Mouse (Mus musculus) left cerebral cortex, adult 18-20 months (tissue): ENCODE results near the gene Ipo11. TPM values are rescaled to one million over a fixed set of nuclear protein-coding genes. Genes with fewer than 3 reads are reported as not detected.
"Not testable (repeated sequence)": the region's sequence is repeated elsewhere in the genome, so short reads cannot be mapped to it uniquely, and the experiment has no call there.

Experiments used
- DNase-seq, 2 experiments: peaks; one replicate each; pipeline ENCODE4 v3.0.0; 2021 to 2022; ENCODE audit warnings: low spot score in 2 of 2, mixed read lengths in 1 of 2
- total RNA-seq, 2 experiments: library from RNA; stranded (reverse); gene quantifications; 2 replicates each; pipeline ENCODE4 v1.2.3; 2021

Gene Ipo11
- total RNA-seq, 2 experiments from 2014 or later, result 57.0 to 63.5 TPM

DNA sequence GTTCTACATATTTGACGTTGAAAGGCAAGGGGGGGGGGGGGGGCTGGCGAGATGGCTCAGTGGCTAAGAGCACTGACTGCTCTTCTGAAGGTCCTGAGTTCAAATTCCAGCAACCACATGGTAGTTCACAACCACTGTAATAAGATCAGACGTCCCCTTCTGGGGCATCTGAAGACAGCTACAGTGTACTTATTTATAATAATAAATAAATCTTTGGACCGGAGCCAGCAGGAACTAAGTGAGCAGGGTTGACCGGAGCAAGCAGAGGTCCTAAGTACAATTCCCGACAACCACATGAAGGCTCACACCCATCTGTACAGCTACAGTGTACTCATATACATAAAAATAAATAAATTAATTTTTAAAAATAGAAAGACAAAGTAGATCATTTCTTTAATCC, 31.6 kb downstream of the Ipo11 start:
- not testable (repeated sequence) for DNase-seq

DNA sequence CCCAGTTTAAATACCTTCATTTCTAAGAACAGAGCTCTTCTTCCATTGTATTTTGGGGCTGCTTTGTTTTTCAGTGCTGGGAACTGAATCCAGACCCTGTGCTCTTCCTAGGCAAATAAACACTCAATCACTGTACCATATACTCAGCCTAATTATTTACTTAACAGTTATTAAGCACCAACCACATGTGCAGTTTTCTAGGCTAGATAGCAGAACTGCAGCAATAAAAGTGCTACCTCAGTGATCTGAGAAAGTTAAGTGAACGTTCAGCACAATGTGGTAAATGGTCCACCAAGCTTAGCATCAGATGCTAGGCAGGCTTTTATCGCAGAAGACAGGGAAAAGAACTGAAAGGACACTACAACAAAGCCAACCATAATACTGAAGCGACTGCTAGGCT, 32.1 kb downstream of the Ipo11 start:
- DNase-seq, result no peak

DNA sequence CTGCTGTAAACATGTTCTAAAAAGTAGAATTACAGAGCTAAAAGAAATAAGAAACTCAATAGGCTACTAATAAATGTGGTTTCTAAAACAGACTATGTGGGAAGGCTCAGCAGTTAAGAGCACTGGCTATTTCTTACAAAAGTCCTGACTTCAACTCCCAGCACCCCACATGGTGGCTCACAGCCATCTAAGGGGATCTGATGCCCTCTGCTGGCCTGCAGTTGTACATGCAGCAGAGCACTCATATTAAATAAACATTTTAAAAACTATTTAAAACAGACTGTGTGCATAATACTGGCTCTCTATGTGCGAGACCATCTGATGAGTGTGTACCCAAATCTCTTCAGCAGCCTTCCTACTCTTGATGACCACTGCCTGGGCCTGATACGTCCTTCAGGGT, 42.5 kb downstream of the Ipo11 start:
- no peak for DNase-seq

DNA sequence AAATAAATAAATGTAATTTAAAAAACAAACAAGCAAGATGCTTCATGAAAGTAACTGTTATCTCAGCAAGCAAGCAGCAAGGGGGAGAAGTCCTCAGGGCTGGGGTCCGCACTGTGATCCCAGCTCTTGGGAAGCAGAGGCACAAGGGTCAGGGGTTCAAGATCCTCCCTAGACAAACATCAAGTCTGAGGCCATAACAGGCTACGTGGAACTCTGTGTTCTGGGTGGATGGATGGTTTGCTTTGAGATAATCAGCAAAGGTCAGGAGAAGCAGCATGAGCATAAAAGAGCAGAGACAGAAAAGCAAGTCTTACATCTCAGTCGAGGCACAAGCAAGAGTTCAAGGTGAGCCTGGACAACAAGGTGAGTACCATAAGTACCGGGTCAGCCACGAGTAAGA, 43.1 kb downstream of the Ipo11 start:
- no peak for DNase-seq

DNA sequence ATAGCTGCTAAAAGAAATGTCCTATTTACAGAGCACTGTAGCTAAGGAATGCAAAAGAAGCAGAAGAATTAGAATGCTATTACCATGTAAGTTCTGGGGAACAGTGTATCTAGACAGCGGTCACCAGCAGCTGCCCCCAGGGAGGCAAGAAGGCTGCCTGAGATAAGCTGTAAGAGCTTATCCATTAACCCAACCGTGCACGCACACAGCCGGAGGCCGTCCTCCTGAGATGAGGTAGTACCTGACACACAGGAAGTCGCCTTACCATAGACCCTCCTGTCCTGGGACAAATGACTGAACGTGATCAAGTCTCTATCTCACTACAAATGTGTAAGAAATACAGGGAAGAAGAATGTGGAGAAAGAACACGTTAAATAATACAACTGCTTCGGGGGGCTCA, 43.6 kb downstream of the Ipo11 start:
- DNase-seq, result no peak

DNA sequence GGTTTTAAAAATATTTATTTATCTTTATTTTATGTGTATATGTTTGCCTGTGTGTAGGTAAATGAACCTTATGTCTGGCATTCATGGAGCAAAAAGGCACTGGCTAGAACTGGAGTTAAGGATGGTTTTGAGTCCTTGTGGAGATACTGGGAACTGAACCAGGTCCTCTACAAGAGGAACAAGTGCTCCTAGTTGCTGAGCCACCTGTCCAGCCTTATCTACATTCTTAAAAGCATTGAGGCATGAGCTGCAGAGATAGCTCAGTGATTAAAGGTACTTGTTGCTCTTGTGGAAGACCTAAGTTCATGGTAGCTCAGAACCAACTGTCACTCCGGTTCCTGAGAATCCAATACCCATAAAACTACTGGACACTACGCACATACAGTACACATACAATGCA, 49.4 kb downstream of the Ipo11 start:
- DNase-seq, result no peak

DNA sequence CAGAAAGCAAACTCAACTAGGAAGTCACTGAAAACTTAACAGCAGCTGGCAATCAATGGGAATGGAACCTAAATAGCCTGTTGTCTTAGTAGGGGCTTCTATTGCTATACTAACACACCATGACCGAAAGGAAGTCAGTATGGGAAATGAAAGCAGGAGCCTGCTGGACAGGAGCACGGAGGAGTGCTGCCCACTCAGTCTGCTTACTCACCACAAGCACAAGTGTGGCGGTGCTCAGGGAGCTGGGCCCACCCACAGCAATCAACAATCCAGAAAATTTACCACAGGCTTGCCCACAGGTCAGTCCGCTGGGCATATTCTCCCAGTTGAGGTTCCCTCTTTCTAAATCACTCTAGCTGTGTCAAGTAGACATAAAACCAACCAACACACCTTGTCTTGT, 52.5 kb downstream of the Ipo11 start:
- no peak for DNase-seq

DNA sequence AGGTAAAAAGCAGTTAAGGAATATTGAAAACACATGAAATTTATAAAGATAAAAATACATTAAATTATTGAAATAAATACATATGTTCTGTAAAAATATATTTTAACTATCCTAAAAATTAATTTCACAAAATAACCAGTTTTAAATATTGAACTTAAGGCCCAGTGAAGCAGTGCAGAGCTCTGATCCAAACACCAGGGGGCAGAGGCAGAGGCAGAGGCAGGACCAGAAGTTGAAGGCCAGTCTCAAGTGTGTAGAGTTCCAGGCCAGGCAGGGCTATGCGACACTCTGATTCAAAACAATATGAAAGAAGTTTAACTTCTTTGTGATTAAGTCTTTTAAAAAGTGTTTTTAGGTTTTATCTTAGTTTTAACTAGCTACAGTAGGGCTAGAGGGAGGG, 60.5 kb downstream of the Ipo11 start:
- DNase-seq, result no peak

DNA sequence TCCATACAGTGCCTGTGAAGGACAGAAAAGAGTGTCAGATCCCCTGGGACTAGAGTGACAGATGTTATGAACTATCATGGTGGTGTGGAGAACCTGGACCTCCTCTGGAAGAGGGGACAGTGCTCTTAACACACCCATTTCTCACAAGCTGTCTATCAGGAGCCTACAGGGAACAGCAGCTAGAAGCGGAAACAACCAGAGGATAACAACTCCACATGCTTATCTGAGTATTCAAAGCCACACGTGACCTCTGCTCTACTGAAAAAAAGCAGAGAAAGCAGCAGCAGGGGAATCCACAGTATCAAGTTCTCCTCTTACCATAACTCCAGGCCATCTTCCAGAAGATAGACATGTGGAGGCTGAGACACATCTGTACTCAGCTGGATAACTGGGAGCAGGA, 71.2 kb downstream of the Ipo11 start:
- no peak for DNase-seq

DNA sequence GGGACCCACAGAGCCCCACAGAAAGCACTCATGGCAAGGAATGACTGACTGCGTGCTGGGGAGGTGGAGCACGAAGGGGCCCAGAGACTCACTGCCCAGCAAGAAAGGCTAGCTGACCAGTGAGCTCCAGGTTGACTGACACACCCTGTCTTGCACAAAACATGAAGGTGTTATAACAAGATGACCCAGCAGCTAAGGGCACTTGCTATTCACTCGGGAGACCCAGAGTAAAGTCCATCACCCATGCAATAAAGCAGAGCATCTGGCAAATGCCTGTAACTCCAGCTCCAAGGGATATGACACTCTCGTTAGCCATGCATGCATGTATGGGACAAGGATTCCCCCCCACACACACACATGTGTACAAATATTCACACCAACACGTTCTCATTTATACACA, 78.0 kb downstream of the Ipo11 start:
- no peak for DNase-seq

DNA sequence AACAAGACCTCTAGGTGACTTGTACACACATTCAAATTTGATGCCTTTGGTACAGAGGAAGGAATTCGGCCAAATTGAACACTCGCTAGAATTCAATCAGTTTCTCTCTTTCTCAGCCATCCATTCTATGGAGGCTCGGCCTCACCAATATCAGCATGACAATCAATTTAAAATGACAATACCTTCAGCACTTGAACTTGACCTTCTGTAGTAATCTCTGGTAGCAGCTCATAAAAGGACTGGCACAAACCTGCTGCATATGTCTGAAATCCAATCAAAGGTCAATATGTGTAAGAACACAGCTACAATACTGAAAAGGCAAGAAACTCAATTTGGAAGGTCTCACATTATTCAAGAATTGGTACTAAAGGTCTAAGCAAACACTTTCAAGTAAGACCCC, 80.2 kb downstream of the Ipo11 start:
- no peak for DNase-seq

DNA sequence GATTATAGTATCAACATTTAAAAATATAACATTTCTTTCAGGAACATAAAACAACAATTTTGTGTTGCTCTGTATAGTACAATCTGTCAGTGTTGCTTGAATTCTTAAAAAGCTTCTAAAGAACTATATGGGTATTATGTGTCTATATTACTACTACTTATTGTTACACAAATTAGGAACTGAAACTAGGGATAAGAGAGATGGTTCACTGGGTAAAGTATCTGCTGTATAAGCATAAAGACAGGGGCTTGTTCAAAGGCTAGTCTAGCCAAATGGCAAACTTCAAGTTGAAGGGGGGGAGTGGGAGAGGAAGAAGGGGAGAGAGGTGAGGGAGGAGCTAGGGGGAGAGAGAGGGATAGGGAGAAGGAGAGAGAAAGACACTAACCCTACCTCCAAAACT, 89.2 kb downstream of the Ipo11 start:
- DNase-seq, result no peak

DNA sequence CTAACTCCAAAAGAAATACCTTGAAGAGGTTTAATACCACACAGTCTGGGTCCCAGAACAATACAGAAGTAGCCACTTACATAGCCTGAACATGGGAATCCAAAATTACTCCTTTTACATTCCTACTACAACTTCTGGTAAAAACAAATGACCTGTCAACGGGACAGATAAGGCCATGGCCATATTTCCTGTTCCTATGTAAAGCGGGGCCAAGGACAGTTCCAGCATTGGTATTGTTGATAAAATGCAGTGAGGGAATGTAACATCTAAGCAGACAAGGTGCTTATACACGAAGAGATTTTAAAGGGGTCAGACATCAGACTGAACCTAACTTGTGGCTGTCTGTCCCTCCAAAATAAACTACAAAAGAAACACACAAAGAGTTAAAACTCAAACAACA, 91.8 kb downstream of the Ipo11 start:
- DNase-seq, result no peak

DNA sequence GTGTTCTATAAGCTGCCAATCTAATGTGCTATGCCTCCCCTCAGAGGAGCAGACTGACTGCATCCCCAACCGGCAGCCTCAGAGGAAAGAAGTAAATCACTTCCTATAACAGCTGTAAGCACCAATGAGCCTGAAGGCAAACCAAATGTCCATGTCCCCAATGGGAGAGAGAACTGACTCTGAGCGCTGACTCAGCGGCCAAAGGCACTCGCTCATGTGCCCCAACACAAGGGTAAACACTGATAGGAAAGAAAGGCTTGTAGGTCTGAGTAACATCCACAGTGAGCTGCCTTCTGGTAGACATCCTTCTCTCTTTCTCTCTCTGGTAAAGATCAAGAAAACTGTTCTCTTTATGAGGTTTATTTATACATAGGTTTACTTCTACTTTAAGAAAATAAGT, 94.2 kb downstream of the Ipo11 start:
- DNase-seq, result no peak

DNA sequence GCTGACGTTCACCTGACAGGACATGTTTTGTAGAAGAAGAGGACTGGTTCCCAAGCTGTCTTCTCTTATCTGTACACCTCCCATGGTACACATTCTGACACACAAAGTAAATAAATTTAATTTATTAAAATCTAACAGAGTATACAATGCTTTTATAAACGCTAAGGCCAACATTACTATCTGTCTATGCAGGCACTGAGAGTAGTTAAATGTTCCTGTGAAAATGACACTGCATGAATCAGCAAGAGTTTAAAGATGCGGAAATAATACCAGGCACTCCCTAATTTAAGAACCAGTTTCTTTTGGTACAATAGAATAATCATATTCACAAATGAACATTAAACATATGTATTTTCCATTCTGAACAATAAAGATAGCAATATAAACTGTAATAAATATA, 98.0 kb downstream of the Ipo11 start:
- DNase-seq, result no peak

DNA sequence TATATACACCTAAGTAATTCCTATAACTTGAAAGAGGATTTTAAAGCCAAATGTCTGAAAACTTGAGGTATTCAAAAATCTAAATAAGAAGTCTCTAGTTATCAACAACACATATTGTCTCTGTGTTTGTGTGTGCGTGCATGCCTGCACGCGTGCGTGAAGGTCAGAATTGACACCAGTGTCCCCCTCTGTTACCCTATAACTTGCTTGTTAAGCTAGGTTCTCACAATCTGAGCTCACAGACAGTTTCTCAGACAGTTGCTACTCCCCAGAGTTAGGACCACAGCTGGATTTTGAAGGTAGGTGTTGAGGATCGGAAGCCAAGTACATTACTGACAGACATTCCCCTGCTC, 100.3 kb downstream of the Ipo11 start:
- DNase-seq, result no peak

DNA sequence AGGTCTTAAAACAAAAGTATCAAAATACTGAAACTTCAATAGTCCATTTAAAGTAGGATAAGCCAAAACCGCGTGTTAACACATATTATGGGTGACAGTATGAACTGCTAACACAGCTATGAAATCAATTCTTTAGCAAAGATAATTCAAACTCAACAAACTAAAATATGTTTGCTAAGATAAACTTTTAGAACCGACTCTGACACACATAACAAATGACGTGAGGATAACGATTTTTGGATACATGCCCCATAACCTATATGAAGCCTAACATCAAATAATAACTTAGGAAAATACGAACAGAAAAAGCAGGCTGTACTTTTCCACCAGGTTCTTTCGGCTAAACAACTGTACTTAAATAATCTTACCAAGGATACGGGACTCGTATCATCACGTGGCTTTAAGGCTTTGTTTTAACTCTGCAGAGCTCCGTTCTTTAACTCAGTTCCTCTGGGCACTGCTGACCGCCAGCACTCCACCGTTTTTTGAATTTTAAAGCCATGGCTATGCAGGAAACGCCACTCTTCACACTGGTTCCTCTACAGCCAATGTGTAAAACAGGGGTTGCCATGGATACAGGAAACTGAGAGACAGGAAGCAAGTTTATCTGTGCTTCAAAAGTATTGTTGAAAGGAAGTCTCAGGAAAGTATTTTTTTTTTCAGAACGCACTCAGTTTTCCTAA, 100.8 kb downstream of the Ipo11 start:
- no peak for DNase-seq

DNA sequence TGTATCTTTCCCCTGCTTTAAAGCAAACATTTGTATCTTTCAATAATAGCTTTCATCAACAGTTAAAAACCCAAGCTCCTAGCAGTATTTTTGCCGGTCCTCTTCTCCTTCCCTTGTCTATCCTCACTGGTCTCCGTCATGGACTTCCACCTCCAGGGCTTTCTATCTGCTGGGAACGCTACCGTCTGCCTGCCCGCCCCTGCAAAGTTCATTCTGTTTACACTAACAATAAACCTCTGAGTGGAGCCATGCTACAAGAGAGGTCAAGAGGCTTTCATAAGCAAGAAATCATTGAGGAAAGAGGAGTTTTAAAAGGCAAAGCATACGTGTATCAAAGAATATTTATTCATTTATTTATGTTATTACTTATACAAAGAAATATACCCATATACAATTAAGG, 106.7 kb downstream of the Ipo11 start:
- no peak for DNase-seq

DNA sequence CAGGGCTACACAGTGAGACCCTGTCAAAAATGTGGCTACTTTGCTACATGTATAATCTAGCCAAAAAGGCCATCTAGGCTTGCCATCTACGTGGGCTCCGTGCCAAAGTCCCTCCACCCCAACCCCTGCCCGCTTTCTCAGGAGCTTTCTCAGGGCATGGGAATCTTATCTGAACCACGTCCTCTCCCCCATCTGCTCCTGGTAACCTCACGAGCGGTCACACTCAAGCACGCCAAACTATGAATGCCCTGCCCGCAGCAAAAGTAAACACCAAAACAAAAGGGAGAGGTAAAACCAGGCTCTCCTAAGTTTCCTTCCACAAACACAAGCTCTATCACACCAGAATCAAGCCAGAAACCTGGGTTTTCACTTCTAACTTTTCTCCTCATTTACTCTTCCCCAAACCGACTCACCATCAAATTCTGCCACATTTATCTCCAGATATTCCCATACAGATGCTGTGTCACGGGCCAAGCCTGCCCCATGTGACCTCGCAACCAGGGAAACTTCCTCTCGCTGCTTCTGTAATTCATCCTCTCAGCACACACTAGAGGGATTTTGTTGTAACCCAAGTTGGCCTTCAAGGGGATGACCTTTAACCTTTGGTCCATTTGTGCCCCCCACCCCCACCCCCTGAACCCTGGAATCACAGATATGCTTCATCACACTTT, 107.3 kb downstream of the Ipo11 start:
- no peak for DNase-seq

DNA sequence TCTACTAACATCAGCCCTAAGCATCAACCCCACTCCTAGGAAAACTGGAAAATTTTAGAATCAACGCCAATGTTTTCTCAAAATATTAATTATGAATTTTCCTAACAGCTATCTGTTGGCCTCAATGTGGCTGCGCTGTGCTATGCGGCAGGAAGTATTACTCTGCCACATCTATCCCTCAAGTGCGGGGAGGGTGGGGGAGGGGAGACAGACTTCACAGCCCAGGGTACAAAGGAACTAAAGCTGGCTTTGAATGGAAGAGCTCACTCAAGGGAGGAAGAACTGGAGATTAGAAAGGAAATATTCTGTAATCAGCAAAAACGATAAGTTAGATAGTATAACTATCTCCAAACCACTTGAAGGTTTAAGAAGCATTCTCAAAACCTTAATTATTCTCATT, 111.1 kb downstream of the Ipo11 start:
- DNase-seq, result no peak

DNA sequence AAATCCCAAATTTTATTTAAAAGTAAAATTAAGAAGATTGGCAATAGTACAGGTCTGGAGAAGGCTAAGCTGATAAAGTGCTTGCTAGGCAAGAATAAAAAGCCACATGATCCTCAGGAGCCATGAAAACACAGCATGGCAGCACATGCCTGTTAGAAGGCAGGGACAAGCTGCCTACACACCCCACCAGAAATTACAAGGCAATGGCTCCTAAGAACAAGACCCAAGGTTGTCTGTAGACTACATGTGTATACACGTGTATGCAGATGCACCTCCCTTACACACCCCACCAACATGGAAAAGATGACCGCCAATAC, 112.9 kb downstream of the Ipo11 start:
- DNase-seq, result no peak

DNA sequence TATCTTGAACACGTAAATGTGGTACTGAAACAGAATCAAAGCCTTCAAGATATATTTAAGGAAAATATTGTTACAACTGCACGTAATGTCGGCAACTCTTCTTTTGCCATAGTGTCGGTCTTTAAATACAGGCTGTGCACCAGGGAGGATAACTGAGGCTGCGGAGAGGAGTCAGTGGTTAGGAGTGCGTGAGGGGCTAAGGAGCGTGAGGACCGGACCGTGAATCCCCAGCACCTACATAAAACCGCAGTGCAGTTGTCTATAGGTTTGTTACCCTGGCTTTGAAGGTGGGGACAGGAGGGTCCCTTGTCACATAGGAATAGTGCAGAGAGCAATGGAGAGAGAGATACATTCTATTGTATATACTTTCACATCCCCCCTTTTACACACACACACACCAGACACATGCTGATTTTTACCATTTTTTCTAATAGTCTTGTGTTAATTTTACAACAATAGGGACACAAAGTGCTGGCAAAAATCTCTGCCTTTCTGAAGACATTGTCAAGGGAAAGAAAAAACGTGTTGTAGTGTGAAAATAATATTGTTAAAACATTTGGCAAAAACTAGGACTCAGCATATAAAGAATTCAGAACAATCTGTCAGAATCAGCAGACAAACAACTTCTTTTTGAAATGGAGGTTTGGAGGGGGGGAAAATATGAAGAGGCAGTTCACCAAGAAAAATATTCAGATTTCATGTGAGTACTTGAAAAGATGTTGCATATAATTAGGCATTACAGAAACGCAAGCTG, 113.5 kb downstream of the Ipo11 start:
- DNase-seq, result no peak

DNA sequence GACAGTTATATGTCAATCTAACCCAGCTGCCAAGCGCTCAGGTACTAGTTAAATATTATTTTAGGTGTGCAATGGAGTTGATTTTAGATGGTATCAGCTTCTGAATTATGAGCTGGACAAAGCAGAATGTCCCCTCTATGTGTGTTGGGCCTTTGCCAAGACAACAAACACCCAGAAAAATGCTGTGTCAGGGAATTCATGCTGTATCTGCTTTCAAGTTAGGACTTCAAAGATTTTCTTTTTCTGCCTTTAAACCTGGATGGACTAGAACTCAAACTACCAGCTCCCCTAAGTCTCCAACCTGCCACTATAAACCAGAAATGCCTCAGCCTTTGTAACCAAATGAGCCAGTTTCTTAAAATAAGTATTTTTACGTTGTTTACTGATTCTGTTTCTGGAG, 116.6 kb downstream of the Ipo11 start:
- no peak for DNase-seq
